Mouse (Mus musculus) testis, postnatal 10 days (tissue): ENCODE data around the gene Eva1c.

Experiments
- DNase-seq: peaks from one replicate; pipeline ENCODE4 v3.0.0; 2021; ENCODE audit warnings: low spot score

Gene Eva1c

GRCm38 (mm10) chr16:90826041-90826440 is 478 bp upstream of the Eva1c start:
- no peak for DNase-seq

DNA sequence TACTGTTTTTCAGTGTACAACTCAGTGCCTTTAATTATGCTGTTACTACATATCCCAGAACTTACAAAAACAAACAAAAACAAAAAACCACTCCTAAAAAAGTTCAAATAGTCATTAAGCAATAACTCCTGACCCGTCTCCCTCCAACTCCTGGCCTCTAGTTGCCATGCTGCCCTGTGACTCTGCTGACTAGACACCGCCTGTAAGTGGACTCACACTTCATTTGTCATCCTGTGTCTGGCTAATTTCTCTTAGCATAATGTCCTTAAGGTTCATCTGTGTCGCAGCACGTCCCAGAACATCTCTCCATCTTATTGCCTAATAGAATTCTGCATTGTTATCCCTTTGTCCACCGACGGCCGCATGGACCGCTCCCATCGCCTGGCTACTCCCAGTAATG is 979 bp downstream of the Eva1c start:
- DNase-seq = no peak

DNA sequence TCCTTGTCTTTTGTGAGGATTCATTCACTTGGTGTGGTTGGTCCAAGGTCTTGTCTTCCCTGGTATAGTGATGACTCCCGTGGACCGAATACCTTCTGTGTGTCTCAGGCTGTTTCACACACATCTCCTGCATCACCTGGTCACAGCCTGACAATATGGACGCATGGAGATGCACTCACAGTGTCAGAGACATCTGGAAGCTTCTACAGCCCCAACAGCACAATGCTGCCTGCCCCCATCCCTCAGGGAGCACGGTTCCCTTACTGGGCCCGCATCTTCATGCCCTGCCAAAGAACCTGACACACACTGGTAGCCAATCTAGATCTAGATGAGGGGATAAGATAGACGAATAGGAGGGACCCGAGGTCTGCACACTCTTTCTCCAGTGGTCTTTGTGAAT is 2.6 kb downstream of the Eva1c start:
- no peak for DNase-seq

GRCm38 (mm10) chr16:90829894-90830685 is 3.6 kb downstream of the Eva1c start:
- peak; percentile 84 for DNase-seq

GRCm38 (mm10) chr16:90830686-90831439 is 4.3 kb downstream of the Eva1c start:
- DNase-seq = peak; percentile 82

DNA sequence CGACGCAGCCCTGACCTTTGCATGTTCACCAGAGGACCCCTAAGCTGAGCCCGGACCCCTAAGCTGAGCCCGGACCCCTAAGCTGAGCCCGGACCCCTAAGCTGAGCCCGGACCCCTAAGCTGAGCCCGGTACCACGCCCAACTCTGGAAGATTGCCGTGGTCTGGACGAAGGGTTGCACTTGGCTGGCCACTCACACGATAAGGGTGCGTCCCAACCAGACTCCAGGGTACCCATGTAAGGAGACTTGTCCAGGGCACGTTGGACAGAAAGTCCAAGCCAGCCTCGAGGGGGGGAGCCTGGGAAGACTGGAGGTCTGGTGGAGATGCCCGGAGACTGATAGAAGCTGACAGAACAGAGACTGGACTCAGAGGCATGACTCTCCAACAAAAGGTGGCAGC is 5.2 kb downstream of the Eva1c start:
- DNase-seq = no peak

- DNase-seq = no peak
These were observed 6.0 kb downstream of the Eva1c start for GRCm38 (mm10) chr16:90832495-90832894.

DNA sequence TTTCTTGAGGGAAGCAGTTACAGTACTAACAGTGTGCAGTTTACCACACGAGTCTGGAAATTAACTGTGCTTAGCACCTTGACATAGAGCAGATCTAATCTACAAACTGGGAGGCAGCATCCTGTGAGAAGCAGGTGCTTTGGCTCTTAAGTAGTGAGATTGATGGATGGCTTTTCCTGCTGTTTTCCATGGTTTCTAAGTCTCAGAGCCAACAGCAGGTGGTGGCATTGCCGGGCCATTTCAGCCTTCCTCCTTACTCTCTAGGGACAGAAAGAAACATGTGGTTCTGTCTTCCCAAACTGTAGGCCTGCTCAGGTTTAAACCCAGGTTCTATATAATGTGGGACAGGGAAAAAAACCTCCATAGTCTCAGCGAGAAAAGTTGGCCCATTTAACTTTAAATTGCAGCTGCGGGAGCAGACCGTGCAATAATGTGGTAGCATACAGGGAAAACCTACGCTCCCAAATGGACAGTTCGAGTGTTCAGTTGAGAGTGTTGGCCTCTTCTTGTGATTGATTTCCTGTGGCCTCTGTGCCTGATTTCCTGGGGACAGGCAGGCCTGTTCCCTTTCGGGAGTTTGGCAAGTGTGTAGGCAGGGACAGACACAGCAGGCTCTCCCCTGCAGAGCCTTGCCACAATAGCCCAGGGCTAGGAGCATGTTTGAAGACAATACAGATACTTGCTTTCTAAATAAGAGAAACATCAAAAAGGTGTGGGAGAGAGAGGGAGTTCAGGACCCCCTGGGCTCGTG is 6.7 kb downstream of the Eva1c start:
- DNase-seq = no peak

GRCm38 (mm10) chr16:90837431-90837830 is 10.9 kb downstream of the Eva1c start:
- no peak for DNase-seq

- no peak for DNase-seq
These were observed 15.6 kb downstream of the Eva1c start for GRCm38 (mm10) chr16:90842164-90842563.

GRCm38 (mm10) chr16:90845038-90845437 is 18.5 kb downstream of the Eva1c start:
- DNase-seq = no peak

DNA sequence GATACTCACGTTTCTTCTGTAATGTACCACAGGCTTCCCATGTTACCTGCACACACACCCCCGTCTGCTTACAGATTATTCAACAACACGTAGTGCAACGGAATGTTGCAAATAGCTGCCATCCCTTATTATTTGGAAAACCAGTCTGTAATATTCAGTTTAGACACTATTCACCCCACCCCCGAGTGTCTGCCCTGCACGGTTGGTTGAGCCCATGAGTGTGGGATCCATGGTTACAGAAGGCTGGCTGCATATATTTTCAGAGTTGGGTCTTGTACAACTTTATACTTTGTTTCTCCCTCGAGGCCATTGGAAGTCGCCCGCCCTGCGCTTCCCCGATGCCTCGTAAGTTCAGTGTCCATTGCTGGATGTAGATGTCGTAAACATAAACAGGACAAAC is 19.1 kb downstream of the Eva1c start:
- no peak for DNase-seq

- no peak for DNase-seq
These were observed 22.2 kb downstream of the Eva1c start for GRCm38 (mm10) chr16:90848697-90849096.

- DNase-seq = peak; percentile 61
These were observed 22.7 kb downstream of the Eva1c start for GRCm38 (mm10) chr16:90849262-90849661.

DNA sequence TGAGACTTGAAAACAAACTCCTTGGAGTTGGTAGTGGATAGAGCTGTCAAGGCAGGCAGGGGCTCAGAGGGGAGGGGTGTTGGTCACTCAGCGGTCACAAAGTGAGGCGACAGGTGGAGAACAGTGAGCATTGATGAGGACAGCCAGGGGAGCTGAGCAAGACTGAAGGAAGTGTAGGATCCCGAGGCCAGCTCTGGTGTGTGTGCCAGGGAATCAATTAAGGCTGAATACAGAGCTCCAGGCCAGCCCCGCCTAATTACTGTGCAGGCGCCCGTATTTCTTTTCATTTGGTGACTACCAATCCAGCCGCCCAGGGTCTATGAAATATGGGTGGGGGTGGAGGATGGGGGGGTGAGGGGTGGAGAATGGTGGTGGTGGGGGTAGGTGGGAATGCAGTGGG is 24.4 kb downstream of the Eva1c start:
- DNase-seq = no peak

- DNase-seq = no peak
These were observed 25.3 kb downstream of the Eva1c start for GRCm38 (mm10) chr16:90851621-90852334.

GRCm38 (mm10) chr16:90856552-90857200 is 30.2 kb downstream of the Eva1c start:
- no peak for DNase-seq

GRCm38 (mm10) chr16:90858206-90858605 is 31.7 kb downstream of the Eva1c start:
- no peak for DNase-seq

- DNase-seq = no peak
These were observed 36.5 kb downstream of the Eva1c start for GRCm38 (mm10) chr16:90863036-90863435.

- no peak for DNase-seq
These were observed 37.0 kb downstream of the Eva1c start for GRCm38 (mm10) chr16:90863468-90864046.

- no peak for DNase-seq
These were observed 38.2 kb downstream of the Eva1c start for GRCm38 (mm10) chr16:90864693-90865092.
